Mouse (Mus musculus): Measurements from ENCODE around the gene Nprl2.
A peak's percentile ranks its signal among the peaks of the same experiment; 100 is the strongest.
"Not testable (repeated sequence)": the region's sequence is repeated elsewhere in the genome, so short reads cannot be mapped to it uniquely, and the experiment has no call there.

The Nprl2 gene

GRCm38 (mm10) chr9:107553541-107554318, 11.7 kb downstream of the Nprl2 start:
- DNase-seq (ENCODE audit: low spot score) = no peak

GRCm38 (mm10) chr9:107554319-107554825, 12.3 kb downstream of the Nprl2 start:
- DNase-seq (ENCODE audit: low spot score) = peak; percentile 97

GRCm38 (mm10) chr9:107555031-107555457, 13.0 kb downstream of the Nprl2 start:
- no peak for DNase-seq (ENCODE audit: low spot score)

GRCm38 (mm10) chr9:107555701-107556100, 13.7 kb downstream of the Nprl2 start:
- DNase-seq (ENCODE audit: low spot score) = no peak

GRCm38 (mm10) chr9:107556346-107556745, 14.3 kb downstream of the Nprl2 start:
- no peak for DNase-seq (ENCODE audit: low spot score)

- DNase-seq (ENCODE audit: low spot score) = peak; percentile 90
Measured at GRCm38 (mm10) chr9:107563029-107563581, 21.1 kb downstream of the Nprl2 start, which contains the start of gene Tusc2. TSS of gene Tusc2 (plus strand) at chr9:107563255.

- not testable (repeated sequence) for DNase-seq (ENCODE audit: low spot score)
Measured at GRCm38 (mm10) chr9:107565556-107565955, 23.5 kb downstream of the Nprl2 start.

- peak; percentile 85 for DNase-seq (ENCODE audit: low spot score)
Measured at GRCm38 (mm10) chr9:107566041-107566709, 24.1 kb downstream of the Nprl2 start.

GRCm38 (mm10) chr9:107566855-107567254, 24.8 kb downstream of the Nprl2 start:
- no peak for DNase-seq (ENCODE audit: low spot score)

GRCm38 (mm10) chr9:107567702-107568319, 25.8 kb downstream of the Nprl2 start, which contains the start of gene Hyal2:
TSS of gene Hyal2 (plus strand) at chr9:107567945.
- DNase-seq (ENCODE audit: low spot score) = no peak

GRCm38 (mm10) chr9:107568331-107569261, 26.6 kb downstream of the Nprl2 start:
- DNase-seq (ENCODE audit: low spot score) = peak; percentile 89

GRCm38 (mm10) chr9:107569270-107569669, 27.2 kb downstream of the Nprl2 start:
- no peak for DNase-seq (ENCODE audit: low spot score)

GRCm38 (mm10) chr9:107570016-107570415, 28.0 kb downstream of the Nprl2 start:
- DNase-seq (ENCODE audit: low spot score) = no peak

- peak; percentile 80 for DNase-seq (ENCODE audit: low spot score)
Measured at GRCm38 (mm10) chr9:107570845-107571244, 28.8 kb downstream of the Nprl2 start.

- DNase-seq (ENCODE audit: low spot score) = no peak
Measured at GRCm38 (mm10) chr9:107571534-107572326, 29.7 kb downstream of the Nprl2 start.

GRCm38 (mm10) chr9:107572327-107572662, 30.3 kb downstream of the Nprl2 start:
- no peak for DNase-seq (ENCODE audit: low spot score)

GRCm38 (mm10) chr9:107573774-107574173, 31.7 kb downstream of the Nprl2 start:
- DNase-seq (ENCODE audit: low spot score) = not testable (repeated sequence)

- DNase-seq (ENCODE audit: low spot score) = no peak
Measured at GRCm38 (mm10) chr9:107575579-107576356, 33.7 kb downstream of the Nprl2 start.

- peak; percentile 84 for DNase-seq (ENCODE audit: low spot score)
Measured at GRCm38 (mm10) chr9:107576357-107577107, 34.5 kb downstream of the Nprl2 start, which contains the start of gene Hyal1. TSS of gene Hyal1 (plus strand) at chr9:107576927.

Measured in c-Kit-positive CD71-positive TER-119-positive erythroid progenitor cells, embryonic 14.5 days (primary cell).